Mouse (Mus musculus) CD4-positive, CD25-positive, alpha-beta regulatory T cell, adult 2 months (primary cell): ENCODE measurements around the gene Ppp1r9b.
"Not testable (repeated sequence)": the region's sequence is repeated elsewhere in the genome, so short reads cannot be mapped to it uniquely, and the experiment has no call there.

Experiments
- DNase-seq: peaks from one replicate; pipeline ENCODE4 v3.0.0-alpha.2; 2012; ENCODE audit warnings: low read depth, low spot score

Ppp1r9b gene

DNA sequence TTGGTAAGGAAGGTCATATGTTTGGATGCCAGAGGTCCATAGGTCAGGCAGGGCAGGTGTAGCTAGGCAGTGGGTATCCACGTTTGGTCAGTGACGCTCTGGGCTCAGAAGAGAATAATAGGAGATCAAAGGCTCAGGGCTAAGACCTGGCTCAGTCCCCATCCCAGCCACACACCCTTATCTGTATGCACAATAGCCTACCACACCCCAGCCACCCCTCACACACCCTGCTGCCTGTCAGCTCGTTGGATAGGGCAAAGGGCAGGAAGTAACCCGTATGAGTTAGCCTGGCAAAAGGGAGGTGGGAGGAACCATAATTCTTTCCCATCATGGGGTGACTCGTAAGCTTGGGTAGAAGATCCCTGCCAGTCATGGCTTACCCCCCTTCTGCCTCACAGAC lies 6.8 kb downstream of the Ppp1r9b start:
- DNase-seq: peak; percentile 43

DNA sequence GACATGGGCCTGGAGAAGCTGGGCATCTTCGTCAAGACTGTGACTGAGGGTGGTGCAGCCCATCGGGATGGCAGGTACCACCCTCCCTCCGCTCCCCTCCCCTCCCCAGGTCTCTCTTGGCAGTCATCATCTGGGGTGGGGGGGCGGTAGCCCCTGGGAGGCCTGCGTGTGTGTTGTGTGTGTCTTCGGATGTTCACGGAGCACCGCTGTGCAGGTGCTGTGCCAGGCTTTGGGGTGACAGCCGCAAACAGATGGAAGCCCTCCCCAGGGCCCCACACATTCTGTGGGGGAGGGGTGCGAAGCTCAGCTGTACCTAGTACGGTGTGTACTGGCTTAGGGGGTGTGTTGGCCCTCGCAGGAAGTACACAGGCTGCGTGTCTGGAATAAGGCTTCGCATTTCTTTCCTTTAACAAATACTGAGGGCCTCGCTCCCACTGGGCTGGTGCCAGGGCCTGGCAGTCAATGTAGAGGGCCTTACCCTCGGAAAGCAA lies 7.3 kb downstream of the Ppp1r9b start:
- DNase-seq: peak; percentile 77

DNA sequence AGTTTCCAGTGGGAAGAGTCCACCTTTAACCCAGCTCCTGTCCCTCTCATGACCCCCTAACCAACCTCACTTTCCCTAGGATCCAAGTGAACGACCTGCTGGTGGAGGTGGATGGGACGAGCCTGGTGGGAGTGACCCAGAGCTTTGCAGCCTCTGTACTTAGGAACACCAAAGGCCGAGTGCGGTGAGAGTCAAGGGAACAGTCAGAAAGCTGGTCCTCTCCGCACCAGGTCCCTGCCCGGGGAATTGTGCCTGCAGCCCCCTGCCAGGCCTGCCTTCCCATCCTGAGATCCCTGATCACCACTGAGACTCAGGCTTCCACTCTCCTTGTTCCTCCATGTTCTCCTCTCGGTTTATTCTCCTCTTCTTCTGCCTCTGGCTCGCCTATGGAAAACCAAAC lies 9.3 kb downstream of the Ppp1r9b start:
- DNase-seq: no peak

DNA sequence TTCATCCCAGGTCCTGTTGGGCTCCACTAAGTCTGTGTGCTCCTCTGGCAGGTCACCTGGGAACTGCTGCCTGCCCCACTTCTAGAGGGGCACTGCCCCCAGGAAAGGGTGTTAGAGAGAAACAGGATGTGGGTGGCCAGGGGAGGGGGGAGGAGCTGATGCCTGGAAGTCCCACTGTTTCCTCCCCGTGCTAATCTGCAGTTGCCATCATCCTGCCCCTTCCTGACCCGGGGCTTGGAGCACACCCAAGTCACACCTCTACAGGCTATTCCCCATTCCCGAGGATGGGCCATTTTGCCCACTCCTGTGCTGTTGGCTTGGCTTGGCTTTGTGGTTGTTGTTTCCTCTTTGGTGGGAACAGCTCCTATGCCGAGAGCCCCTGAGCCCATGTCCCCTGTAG lies 9.7 kb downstream of the Ppp1r9b start:
- DNase-seq: peak; percentile 72

DNA sequence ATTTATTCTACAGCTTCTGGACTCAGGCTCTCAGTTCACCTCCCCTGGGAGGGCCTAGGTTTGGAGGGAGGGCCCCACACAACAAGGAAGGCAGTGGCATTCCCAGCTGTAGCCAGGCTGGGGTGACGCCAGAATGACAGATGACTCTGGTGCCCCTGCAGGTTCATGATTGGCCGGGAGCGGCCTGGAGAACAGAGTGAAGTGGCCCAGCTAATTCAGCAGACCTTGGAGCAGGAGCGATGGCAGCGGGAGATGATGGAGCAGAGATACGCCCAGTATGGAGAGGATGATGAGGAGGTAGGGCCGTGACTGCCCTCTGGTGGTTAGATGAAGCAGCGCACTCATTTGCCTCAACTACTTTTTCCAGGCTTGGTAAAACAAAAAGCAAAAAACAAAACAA lies 10.2 kb downstream of the Ppp1r9b start:
- DNase-seq: peak; percentile 85

DNA sequence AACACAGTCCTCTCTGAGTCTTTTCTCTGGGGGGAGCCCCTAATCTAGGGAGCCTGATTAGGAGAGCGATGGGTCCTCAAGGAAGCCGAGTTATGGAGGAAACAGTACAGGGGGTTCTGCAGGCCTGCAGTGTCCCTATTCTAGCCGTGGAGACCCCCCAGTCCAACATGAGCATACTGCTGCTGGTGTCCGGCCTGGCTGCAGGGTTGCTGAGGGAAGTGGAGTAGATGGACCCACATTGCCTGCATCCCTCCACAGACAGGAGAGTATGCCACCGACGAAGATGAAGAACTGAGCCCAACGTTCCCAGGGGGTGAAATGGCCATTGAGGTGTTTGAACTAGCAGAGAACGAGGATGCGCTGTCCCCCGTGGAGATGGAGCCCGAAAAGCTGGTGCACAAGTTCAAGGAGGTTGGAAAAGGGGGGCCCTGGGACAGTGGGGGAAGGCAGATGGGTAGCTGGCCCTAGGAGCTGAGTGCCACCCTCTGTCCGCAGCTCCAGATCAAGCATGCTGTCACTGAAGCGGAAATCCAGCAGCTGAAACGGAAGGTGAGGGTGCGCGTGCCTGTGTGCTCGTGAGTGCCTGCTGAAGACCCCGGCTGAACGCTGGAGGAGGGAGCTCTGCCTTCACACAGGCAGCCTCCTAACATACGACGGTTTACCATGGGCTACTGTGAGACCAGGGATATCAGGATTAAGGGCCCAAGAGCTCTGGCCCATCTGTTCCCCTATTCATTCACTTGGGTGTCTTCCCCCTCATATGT lies 10.9 kb downstream of the Ppp1r9b start:
- DNase-seq: no peak

DNA sequence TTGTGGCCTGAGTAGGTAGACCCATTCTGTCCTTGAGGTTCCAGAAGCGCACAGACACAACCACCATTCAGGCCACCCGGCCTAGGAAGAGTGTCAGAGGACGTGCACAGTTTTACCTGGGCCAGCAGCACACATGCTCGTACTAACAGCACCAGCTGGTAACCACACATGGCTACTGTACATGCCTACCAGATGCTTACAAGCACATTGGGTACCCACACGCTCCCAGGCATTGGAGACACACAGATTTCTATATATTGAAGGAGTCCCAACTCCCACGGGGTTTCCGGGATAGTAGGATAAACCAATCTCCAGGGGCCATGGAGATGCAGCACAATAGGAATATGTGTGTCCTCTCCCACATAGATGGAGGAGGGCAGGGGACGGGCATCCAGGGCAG lies 11.9 kb downstream of the Ppp1r9b start:
- DNase-seq: no peak

DNA sequence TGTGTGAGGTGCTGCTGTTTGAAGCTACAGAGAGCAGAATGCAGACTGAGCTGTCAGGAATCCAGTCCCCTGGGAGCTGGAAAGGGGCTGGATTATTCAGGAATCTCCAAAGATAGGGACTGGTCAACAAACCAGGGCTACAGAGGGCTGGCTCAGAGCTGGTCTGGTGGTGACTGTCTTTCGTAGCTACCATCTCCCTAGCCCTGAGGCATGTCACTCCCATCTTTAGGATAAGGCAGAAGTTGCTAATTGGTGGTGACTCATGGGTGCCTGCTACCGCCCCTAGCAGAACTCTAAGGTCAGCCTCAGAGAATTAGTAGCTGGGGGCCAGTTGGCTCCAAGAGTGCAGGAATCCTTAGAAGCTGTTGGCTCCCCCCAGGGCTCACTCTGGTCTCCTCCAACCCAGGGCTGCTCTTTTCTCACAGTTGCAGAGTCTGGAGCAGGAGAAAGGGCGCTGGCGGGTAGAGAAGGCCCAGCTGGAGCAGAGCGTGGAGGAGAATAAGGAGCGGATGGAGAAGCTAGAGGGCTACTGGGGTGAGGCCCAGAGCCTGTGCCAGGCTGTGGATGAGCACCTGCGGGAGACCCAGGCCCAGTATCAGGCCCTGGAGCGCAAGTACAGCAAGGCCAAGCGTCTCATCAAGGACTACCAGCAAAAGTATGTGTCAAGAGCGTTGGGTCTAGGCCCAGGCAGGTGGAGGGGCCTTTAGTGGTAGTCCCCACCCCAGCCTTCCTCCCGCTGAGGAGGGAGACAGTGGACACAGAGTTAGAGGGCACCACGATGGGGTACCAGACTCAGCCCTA lies 13.5 kb downstream of the Ppp1r9b start:
- no peak for DNase-seq

DNA sequence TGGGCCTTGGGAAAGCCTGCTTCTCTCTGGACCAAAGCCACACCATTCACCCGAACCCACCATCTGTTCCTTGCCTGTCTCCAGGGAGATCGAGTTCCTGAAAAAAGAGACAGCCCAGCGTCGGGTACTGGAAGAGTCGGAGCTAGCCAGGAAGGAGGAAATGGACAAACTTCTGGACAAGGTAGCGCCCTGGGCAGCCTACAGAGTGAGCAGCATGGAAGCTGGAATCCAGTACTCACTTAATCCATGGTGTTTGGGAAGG lies 14.0 kb downstream of the Ppp1r9b start:
- DNase-seq: no peak

DNA sequence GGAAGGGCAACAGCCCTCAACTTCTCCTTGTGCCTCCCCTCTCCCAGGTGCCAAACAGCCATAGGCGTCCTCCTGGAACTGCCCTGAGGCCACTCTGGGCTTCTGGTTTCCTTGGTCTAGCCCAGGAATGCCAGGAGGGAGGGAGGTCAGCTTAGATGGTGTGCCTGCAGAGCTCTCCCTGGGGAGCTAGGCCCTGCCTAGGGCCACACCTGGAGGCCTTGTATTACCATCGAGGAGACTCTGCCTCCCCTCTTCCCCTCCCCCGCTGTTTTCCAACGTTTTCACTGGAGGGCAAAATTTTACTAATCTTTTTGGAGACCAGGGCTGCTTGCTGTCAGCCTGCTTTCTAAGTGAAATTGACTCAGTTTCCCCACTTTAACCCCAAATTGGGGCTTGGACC lies 15.2 kb downstream of the Ppp1r9b start:
- DNase-seq: no peak

DNA sequence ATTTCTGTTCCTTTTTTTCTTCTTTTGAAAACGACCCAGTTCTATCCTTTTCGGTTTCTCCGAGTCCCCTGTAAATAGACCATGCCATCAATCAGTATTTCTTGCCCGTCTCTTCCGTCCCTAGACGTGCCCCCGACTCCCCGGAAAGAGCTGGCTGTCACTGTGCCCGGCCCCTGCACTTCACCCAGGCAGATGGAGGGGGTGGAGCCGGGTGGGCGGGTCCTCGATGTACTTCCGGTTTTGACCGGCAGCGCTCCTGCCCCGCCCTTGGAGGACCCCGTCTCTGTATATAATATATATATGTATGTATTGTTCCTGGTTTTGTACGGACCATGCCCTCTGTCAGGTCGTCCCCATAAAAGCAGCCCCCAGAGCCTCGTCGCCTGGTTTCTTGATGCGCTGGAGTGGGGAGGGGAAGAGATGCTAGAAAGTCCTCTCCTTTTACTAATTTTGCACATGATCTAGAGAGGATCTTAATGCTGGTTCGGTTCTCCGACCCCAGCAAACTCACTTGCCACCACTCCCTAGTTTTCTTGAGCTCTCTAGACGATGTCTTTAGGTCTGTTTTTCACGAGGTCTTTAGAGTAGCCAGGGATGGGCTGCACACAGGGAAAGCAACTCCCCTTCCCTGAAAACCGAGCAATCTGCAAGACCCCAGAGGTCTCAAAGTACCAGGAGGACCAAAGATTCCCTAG lies 15.8 kb downstream of the Ppp1r9b start:
- peak; percentile 81 for DNase-seq

DNA sequence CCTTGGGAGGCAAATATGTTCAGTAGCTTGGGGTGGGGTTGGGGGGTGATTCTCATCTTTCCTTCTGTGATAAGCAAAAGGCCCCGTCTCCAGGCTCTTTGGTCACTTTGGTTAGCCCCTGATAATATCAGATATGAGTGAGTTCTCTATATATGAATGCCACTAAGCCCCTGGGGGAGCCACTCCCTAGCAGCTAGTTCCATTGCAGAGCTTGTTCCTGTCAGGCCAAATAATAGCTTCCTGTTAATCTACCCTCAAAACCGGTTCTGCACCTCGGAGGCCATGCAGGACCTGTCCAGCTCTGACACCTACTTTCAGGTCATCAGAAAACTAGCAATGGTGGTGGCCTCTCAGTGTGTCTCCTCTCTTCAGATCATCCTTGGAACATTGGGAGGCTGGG lies 16.6 kb downstream of the Ppp1r9b start:
- DNase-seq: no peak

DNA sequence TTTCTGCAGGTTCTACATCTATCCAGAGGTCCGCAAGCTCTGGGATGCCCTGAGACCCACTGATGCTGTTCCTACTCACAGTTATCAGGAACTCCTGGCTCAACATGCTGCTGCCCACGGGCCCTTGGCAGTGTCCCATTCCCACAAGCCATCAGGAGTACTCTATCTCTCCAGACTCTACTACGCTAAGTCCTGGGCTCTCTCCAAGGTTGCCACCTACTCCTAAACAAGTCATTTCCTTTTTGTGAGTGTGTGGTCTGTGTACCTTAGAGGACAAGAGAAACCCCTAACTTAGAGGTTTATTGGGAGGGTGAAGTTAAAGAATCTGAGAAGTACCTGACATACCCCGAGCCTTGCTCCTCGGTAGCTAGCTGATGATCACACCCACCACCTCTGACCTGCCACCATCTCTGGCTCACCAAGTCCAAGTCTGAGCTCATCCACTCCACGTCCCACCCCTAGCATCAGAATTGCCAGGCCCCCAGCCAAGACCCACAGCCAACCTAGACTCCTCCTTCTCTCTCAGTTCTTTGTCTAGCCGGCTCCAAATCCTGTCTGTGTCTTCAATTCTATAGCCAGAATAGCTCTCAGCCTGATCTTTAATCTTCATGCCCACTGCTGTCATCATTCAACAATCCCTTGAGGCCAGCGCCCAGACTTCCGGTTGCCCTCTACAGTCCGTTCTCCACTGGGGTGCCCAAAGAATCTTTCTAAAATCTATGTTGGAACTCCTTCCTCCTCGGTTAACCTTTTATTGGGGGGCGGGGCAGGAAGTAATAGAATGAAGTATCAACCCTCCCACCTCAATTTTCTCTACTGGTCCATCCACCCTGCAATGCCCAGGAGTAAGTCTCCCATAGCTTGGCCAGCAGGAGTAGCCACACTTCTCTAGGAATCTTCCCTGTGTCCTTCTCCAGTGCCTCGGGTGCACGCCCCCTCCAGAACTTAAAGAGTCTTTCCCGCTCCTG lies 18.1 kb downstream of the Ppp1r9b start:
- no peak for DNase-seq

DNA sequence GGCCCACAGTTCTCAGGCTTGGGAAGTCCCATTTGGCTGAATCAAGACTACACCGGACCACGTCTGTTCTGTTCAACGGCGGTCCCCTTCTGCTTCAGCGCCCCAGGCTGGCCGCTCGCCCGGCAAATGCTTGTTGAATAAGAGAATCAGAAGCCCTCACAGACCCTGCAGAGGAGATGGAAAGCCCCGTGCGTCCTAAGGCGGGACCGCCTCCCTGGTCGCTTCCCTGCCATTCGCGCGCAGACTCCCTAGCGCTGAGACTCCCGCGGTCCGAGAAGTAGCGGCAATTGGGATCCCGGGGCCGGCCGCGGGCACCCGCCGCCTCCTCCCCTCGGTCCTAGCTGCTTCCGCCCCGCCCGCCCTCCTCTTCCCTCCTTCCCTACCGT lies 18.8 kb downstream of the Ppp1r9b start, which contains the start of gene Samd14:
Gene Samd14 (plus strand): TSS at position 251 of the 386 bp plus-strand sequence.
- peak; percentile 55 for DNase-seq

DNA sequence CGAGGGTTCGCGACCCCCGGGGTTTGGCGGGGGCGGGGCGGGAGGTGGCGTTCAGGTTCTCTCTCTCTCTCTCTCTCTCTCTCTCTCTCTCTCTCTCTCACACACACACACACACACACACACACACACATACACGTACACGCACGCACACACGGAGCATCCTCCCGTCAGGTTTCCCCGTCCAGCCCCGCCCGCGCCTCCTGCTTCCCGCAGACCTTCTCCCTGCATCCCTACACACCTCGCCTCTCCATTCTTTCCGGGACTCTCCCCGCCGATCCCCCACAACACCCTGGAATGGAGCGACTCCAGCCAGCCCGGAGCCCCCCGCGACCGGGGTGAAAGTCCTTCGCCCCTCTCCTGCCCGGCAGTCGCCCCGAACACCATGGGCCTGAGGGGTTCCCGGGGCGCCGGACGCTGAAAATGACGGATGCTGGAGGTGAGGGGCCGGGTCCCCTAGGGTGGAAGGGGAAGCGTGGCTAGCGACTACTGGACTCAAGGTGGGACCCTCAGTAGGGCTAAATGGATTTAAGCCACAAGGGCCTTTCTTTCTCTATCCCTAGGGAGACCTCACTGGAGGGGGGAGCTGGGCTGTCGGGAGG lies 19.4 kb downstream of the Ppp1r9b start:
- peak; percentile 47 for DNase-seq

DNA sequence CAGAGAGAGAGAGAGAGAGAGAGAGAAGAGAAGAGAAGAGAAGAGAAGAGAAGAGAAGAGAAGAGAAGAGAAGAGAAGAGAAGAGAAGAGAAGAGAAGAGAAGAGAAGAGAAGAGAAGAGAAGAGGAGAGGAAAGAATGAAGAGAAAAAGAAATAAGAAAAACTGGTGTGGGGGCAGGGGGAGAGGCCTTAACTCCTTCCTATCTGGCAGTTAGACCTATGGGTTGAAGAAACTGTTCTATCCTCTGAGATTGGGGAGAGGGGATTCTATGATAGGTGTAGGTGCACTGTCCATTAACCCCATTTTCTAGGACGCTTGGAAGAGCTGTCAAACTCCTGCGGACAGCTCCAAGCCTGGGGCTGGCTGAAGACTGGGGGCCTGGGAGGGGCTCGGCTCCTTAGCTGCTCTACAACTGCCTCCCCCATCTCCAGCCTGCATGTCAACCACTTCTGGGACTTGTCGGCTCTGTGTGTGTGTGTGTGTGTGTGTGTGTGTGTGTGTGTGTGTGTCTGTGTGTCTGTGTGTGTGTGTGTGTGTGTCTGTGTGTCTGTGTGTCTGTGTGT lies 20.1 kb downstream of the Ppp1r9b start:
- not testable (repeated sequence) for DNase-seq

DNA sequence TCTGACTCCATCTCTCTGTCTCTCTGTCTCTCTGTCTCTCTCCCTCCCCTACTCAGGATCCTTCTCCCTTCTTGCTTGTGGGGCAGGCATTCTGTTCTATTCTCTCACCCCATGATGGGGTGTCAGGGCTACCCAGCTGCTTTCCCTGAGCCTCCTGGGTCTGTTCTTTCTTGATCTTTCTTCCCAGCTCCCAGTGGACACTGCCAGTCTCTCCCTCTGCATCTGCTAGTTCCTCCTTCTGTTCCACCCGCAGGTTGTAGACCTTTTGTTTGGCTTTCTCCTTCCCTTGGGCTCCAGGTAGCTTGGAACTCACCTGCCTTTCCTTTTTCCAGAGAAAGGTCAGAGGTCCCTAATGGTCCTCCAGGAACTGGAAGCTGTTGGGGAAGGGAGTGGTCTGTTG lies 20.6 kb downstream of the Ppp1r9b start:
- DNase-seq: no peak

DNA sequence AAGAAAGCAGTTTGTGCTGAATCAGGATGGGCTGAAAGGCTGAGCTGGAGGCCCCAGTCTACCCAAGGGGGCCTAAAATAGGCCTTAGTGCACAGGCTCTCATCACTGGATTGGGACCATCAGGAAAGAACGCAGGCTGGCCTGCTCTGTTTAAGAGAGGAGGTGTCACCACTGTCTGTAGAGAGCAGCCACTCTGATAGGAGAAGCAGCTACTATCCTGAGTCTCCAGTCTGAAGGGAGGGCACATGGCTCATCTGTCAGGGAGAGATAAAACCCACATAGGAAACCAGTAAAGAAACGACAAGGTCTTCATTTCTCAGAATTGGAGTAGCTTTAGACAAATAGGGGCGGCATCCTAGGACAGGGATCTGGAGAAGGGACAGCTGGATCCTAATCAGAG lies 21.2 kb downstream of the Ppp1r9b start:
- no peak for DNase-seq

DNA sequence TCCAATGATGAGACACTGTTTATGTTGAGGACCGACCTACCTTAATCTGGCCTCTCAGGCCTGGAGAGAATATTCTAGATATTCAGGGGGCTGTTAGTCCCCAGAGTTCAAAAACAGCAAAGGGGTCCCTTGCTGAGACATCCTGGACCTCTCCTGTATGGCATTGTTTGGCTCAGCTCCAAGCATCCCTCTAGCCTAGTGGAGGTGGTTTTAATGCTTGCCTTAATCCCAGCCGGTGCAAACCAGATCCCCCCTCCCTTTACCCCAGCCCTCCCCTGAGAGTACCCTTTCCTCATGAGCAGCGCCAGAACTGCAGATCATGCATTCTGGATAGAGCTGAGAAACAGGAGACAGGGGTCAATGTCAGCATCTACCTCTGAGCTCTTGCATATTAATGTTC lies 21.7 kb downstream of the Ppp1r9b start:
- no peak for DNase-seq

DNA sequence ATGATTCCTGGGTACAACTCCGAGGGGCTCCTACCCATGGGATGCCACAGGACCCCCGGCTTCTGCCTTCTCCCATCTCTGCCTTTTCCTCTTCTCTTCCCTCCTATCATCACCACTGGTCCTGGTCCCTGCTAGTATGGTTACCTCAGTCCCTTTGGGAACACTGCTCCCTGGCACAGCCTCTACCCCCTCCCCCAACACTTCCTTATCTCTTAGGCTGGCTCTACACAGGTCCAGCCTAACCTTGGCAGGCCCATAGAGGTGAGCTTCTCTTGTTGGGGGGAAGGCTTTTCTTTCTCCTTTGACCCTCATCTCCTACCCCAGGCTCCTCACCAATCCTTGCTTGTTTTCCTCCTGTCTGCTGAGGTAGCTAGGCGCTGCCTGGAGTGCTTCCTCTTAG lies 24.6 kb downstream of the Ppp1r9b start:
- DNase-seq: no peak
